Mouse (Mus musculus) cerebellum, adult 9-10 months (tissue): ENCODE measurements around the gene Gpr75.
A peak's percentile ranks its signal among the peaks of the same experiment; 100 is the strongest.

ENCODE experiments used
- DNase-seq: peaks from one replicate; pipeline ENCODE4 v3.0.0; 2022

Gene Gpr75

DNA sequence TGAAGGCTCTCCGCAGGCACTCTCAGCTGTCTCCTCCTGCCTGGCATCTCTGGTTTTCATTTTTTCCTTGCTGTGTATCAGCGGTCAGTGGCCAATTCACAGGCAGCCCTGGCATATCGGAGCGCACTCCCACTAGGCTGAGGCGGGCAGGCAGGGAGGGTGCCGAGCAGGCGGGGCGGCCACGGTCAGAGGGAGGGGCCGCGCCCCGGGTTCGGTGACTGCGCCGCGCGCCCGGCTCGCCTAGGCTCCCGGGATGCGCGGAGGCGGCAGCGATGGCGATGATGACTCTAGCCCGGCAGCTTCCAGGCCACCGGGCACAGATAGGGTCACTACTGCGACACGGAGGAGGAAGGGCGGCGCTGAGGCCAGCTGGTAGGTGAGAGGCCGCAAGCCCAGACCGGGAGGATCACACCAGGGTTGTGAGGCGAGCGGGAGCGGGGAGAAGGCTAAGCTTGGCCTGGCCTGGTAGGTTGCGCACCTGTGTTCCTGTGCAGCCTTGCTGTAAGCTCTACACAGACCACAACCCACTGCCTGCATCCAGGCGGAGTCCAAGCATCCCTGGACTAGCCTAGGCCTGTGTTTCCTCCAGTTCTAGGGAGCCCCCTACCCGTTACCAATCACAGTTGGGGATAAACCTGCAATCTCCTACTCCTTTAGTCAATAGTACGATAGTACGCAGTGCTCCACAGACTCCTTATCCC lies at the start of gene Gpr75, which contains the start of gene Asb3:
Gene Gpr75 (plus strand): TSS at position 188 of the 701 bp plus-strand sequence.
Gene Asb3 (plus strand): TSS at position 246 of the 701 bp plus-strand sequence.
- peak; percentile 87 for DNase-seq

DNA sequence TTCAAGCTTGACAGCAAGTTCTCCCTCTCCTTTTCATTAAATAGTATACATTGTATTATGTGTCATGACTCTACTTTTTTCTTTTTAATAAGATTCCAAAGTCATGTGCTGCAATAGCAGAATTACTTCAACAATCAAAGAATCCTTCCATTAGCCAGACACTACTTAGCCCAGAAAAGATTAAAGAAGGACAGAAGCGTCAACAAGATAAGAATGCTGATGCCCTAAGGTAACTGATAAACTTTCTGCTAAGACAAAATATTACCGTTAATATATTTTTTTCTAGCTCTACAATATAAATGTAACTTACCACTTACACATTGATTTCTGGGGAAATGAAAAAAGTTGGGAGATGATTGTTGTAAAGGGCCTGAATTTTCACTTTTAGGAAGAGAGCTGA lies 46.4 kb upstream of the Gpr75 start:
- DNase-seq: no peak

DNA sequence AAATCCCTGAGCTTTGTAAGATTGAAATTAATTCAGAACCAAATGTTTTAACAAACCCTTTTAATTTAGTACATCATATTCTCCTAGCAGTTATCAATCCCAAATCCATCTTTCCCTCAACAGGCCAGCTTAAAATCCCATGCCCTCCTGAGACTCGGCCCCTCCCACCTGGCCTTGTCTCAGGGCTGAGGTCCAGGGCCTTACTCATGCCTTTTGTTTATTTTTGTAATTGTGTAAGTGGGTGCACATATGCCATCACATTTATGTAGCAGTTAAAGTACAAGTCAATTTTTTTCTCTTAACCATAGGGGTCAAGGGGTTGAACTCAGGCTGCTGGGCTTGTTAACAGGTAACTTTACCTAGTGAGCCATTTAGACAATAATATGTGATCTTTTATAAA lies 40.8 kb upstream of the Gpr75 start:
- peak; percentile 7 for DNase-seq

DNA sequence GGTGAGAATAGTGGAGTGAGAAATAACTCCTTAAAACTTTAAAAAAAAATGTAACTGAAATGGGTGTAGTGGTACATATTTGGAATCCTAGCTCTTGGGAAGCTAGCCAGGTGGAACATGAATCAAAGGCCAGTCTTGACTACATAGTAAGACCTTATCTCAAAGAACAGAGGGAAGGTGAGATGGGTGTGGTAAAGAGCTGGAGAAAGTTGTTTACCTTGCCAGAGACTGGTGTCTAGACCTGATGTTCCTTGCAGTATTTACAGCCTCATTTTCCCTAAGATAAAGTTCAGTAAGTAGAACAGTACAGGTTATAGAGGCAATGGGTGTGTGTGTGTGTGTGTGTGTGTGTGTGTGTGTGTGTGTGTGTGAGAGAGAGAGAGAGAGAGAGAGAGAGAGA lies 12.7 kb upstream of the Gpr75 start:
- no peak for DNase-seq

GRCm38 (mm10) chr11:30888153-30888552 lies 3.0 kb downstream of the Gpr75 start:
- no peak for DNase-seq

DNA sequence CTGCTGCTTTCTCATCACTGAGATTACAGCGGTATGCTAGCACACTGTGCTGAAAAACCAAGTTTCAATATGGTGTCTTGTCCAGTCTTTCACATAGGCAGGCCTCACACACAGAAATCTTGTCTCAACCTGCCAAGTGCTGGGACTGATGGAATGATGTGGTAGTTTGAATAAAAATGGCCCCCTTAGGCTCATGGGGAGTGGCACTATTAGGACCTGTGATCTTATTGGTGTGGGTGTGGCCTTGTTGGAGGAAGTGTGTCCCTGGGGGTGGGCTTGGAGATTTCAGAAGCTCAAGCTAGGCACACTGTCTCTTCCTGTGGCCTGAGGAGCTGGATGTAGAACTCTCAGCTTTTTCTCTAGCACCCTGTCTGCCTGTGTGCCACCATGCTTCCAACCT lies 11.0 kb downstream of the Gpr75 start:
- no peak for DNase-seq

DNA sequence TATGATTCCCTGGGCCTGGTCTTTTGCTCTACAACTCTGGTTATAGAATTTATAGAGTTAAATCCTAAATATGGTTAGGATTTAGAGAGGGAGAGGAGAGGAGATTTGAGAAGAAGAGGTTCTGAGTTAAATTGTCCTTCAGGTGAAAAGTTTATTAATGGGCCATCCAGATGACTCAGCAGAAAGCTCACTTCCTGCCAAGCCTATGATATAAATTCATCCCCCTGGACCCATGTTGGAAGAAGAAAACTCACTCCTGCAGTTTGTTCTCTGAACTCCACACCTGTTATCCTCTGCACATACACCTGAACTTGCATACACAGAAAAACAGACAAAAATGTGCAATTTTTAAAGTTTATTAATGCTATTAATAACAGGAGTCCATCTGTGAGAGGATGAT lies 14.2 kb downstream of the Gpr75 start:
- DNase-seq: no peak

- no peak for DNase-seq
Measured at GRCm38 (mm10) chr11:30912311-30912710, 27.2 kb downstream of the Gpr75 start.

DNA sequence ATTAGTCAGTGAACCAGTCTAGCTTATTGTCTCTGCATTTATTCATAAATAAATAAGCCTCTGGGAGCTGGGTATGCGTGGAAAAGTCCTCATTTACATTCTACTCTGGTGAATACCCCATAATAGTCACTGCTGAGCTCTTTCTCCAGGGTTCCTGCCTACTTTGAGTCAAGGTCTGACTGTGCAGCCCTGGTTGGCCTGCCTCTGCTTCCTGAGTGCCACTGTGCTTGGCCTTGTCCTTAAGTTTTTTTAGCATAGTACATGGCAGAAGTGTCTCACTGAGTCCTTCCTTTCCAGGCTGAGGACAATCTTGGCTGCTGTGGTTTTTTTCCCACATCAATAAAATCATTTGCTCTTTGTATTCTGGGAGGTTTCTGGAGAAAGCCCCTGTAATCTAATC lies 35.5 kb downstream of the Gpr75 start:
- DNase-seq: no peak

DNA sequence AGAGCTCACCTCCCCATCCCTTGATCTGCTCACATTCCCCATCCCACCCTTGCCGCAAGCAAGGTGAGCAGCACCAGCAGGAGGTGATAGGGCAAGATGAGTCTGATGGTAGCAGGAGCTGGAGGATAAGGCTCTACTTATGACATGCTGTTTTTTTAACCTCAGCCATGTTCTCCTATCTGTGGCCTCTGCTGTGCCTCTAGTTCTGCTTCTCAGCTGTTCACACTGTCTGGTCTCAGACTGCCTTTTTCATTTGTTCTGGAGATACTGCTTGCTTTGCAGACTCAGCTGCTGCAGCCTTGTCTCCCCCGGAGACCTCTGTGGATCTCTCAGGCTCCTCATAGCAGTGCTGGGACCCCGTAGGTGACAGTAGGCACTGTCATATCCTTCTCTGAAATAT lies 38.1 kb downstream of the Gpr75 start:
- DNase-seq: no peak

- DNase-seq: no peak
Measured at GRCm38 (mm10) chr11:30928079-30928478, 42.9 kb downstream of the Gpr75 start.

- DNase-seq: no peak
Measured at GRCm38 (mm10) chr11:30928498-30928897, 43.3 kb downstream of the Gpr75 start.
